ENCODE assay signal across 14 mouse cellular contexts in the genomic region with DNA sequence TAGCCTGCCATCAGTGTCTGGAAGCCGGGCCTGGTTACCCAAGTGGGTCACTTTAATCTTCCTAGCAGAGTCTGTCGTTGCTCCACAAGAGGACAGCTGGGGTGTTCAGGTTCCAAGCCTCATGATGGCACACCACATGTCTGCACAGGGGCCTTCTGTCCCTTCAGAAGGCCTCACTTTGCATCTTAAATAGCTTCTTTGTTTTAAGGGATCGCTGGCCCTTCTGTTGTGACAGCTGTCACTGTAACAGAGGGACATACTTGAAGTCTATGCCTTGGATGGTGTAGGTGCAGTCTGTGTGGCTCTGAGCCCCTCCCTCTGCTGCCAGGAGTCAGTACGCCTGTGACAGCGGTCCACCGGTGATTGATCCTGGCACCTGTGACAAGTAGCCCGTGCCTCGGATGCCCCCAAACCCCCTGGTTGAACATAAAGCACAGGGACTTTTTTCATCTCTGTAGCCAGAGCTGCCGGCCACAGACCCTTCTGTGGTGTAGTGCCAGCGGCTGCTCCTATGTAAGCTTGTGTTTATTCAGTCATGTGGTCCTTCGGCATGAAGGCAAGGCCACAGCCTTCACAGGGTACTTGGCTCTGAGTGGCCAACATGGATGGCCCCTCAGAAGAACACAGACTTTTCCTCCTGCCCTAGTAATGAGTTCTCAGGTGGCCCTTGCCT. TPM values are rescaled to one million over a fixed set of nuclear protein-coding genes. Genes with fewer than 3 reads are reported as not detected.
DNase-seq lines count a peak whose midpoint lies in the region; ATAC-seq lines count a peak whose summit lies in the region.
"Had no signal": no experiment of that assay in that cellular context is flagged by ENCODE, and none has a peak within 500 bp of the region (broad histone marks: within the 10 kb centered on the region; RNA-seq: fewer than 3 reads in every experiment).

No protein-coding gene starts in this region.

- no peaks in the 10 kb centered on the region for H3K4me1 ChIP-seq in neural tube, embryonic 11.5 days (ENCODE audit: control insufficient read depth, insufficient read depth, low read length)
- H3K4me1 ChIP-seq in hindbrain, embryonic 12.5 days: peaks cover 8% of the 10 kb centered on the region
- no peaks in the 10 kb centered on the region for H3K4me1 ChIP-seq in liver, embryonic 12.5 days

- peak; percentile 43 for DNase-seq in cerebellum, adult 11-12 months
- DNase-seq in neural tube, embryonic 11.5 days (ENCODE audit: low spot score): no peak
- no peak for DNase-seq in neural tube, embryonic 10.5 days (ENCODE audit: extremely low spot score, low spot score)
- peak; percentile 80 for DNase-seq in retina, postnatal 1 day
- DNase-seq in frontal cortex, postnatal 36 days (ENCODE audit: low spot score in 2 of 2): no peak

- H3K4me3 ChIP-seq in neural tube, embryonic 11.5 days (ENCODE audit: low read depth, low read length): no peak overlapping the region
- no peak overlapping the region for H3K4me3 ChIP-seq in hindbrain, embryonic 12.5 days
- H3K4me3 ChIP-seq in liver, embryonic 12.5 days: no peak overlapping the region
- H3K4me3 ChIP-seq: heart, embryonic 13.5 days; layer of hippocampus, adult 2 months had no signal

- WGBS in neural tube, embryonic 11.5 days: 63% methylated on average over 11 of the region's 11 CpGs
- WGBS in hindbrain, embryonic 12.5 days: 54% methylated on average over 11 of the region's 11 CpGs
- WGBS in liver, embryonic 12.5 days (ENCODE audit: insufficient replicate concordance): 68% methylated on average over 11 of the region's 11 CpGs

- 0 out of 2 replicates have a peak overlapping the region, but pooled peaks have one; percentile 27 for H3K27ac ChIP-seq in neural tube, embryonic 11.5 days (ENCODE audit: low read depth, low read length)
- H3K27ac ChIP-seq in hindbrain, embryonic 12.5 days: no peak overlapping the region
- H3K27ac ChIP-seq in liver, embryonic 12.5 days: no peak overlapping the region
- H3K27ac ChIP-seq: heart, embryonic 13.5 days; layer of hippocampus, adult 2 months had no signal

- 0 out of 2 replicates have a peak overlapping the region, but pooled peaks have one; percentile 10 for H3K9ac ChIP-seq in neural tube, embryonic 11.5 days (ENCODE audit: low read length)
- no peak overlapping the region for H3K9ac ChIP-seq in hindbrain, embryonic 12.5 days
- H3K9ac ChIP-seq in liver, embryonic 12.5 days: no peak overlapping the region
- H3K9ac ChIP-seq: heart, embryonic 13.5 days had no signal

- H3K36me3 ChIP-seq in neural tube, embryonic 11.5 days (ENCODE audit: control insufficient read depth, insufficient read depth, low read length): no peaks in the 10 kb centered on the region; the same call in 1 of the 2 replicates
- H3K36me3 ChIP-seq in hindbrain, embryonic 12.5 days: peaks cover 30% of the 10 kb centered on the region
- no peaks in the 10 kb centered on the region for H3K36me3 ChIP-seq in liver, embryonic 12.5 days

- no peak overlapping the region for H3K4me2 ChIP-seq in neural tube, embryonic 11.5 days (ENCODE audit: low read depth)
- H3K4me2 ChIP-seq in hindbrain, embryonic 12.5 days (replicated peaks): no peak overlapping the region
- H3K4me2 ChIP-seq in liver, embryonic 12.5 days: no peak overlapping the region
- H3K4me2 ChIP-seq: heart, embryonic 13.5 days had no signal

- H3K27me3 ChIP-seq in neural tube, embryonic 11.5 days (ENCODE audit: control insufficient read depth, insufficient read depth, low read length): no peaks in the 10 kb centered on the region
- no peaks in the 10 kb centered on the region; the same call in 1 of the 2 replicates for H3K27me3 ChIP-seq in hindbrain, embryonic 12.5 days
- no peaks in the 10 kb centered on the region for H3K27me3 ChIP-seq in liver, embryonic 12.5 days (replicated peaks)
- H3K27me3 ChIP-seq: heart, embryonic 13.5 days had no signal

- no peaks in the 10 kb centered on the region for H3K9me3 ChIP-seq in neural tube, embryonic 11.5 days (ENCODE audit: control insufficient read depth, low read length)
- no peaks in the 10 kb centered on the region for H3K9me3 ChIP-seq in hindbrain, embryonic 12.5 days (replicated peaks)
- H3K9me3 ChIP-seq in liver, embryonic 12.5 days (replicated peaks): no peaks in the 10 kb centered on the region
- H3K9me3 ChIP-seq: heart, embryonic 13.5 days had no signal

- no peak for ATAC-seq in cerebellum, adult (ENCODE audit: insufficient number of reproducible peaks, low FRiP score, low TSS enrichment)
- no peak for ATAC-seq in neural tube, embryonic 11.5 days (ENCODE audit: insufficient read depth, low FRiP score, low TSS enrichment)
- ATAC-seq in hindbrain, embryonic 12.5 days (ENCODE audit: low FRiP score): peak; percentile 60
- ATAC-seq in liver, embryonic 12.5 days: no peak

RNA-seq across cellular contexts. Expression of gene Tcp10a, which starts 32.3 kb away (rescaled TPM):
- polyA plus RNA-seq in neural tube, embryonic 11.5 days (2014; fragmentation: Nextera tagmentation; extraction: Ambion mirVana): not detected in 2 replicates
- polyA plus RNA-seq in hindbrain, embryonic 12.5 days (2016; fragmentation: Nextera tagmentation; extraction: Ambion mirVana): not detected in 2 replicates
- polyA plus RNA-seq in liver, embryonic 12.5 days (2016; fragmentation: Nextera tagmentation; extraction: Ambion mirVana): not detected in 2 replicates
- polyA plus RNA-seq: intestine, embryonic 14.5 days; limb, embryonic 11.5 days; lung, embryonic 16.5 days; stomach, embryonic 14.5 days had no signal

Comparison
In these comparisons a context has a peak if more than half of its experiments do, and no peak if none do; other contexts are left out.
1. DNase-seq: peak in cerebellum, adult 11-12 months (single experiment) and retina, postnatal 1 day (single experiment); none in neural tube, embryonic 11.5 days (single experiment), neural tube, embryonic 10.5 days (single experiment) and frontal cortex, postnatal 36 days (0 of 2).